Mouse (Mus musculus): ENCODE measurements around the gene Olfr1348. TPM values are rescaled to one million over a fixed set of nuclear protein-coding genes. Genes with fewer than 3 reads are reported as not detected.
"Not testable (repeated sequence)": the region's sequence is repeated elsewhere in the genome, so short reads cannot be mapped to it uniquely, and the experiment has no call there.

Gene Olfr1348
- not detected for total RNA-seq (2021)

GRCm38 (mm10) chr7:6508648-6509047, at the start of gene Olfr1348:
Gene Olfr1348 (minus strand): TSS chr7:6508748.
- no peak for DNase-seq

GRCm38 (mm10) chr7:6526141-6526540, 17.6 kb upstream of the Olfr1348 start:
- DNase-seq, result no peak

GRCm38 (mm10) chr7:6525001-6525400, 16.5 kb upstream of the Olfr1348 start:
- no peak for DNase-seq

GRCm38 (mm10) chr7:6522850-6523249, 14.3 kb upstream of the Olfr1348 start, which contains the start of gene Olfr1349:
Gene Olfr1349 (minus strand): TSS chr7:6522950.
- DNase-seq, result no peak

- no peak for DNase-seq
Measured at GRCm38 (mm10) chr7:6521666-6522065, 13.1 kb upstream of the Olfr1348 start.

- no peak for DNase-seq
Measured at GRCm38 (mm10) chr7:6499655-6500054, 8.9 kb downstream of the Olfr1348 start, which contains the start of gene Olfr1347. Gene Olfr1347 (minus strand): TSS chr7:6499755.

GRCm38 (mm10) chr7:6486841-6487240, 21.7 kb downstream of the Olfr1348 start, which contains the start of gene Olfr5:
Gene Olfr5 (minus strand): TSS chr7:6486941.
- DNase-seq, result no peak

- not testable (repeated sequence) for DNase-seq
Measured at GRCm38 (mm10) chr7:6477633-6478032, 30.9 kb downstream of the Olfr1348 start.

GRCm38 (mm10) chr7:6466951-6467350, 41.6 kb downstream of the Olfr1348 start, which contains the start of gene Olfr1346:
Gene Olfr1346 (plus strand): TSS chr7:6467101.
- DNase-seq, result no peak

GRCm38 (mm10) chr7:6456399-6456798, 52.1 kb downstream of the Olfr1348 start:
- no peak for DNase-seq

GRCm38 (mm10) chr7:6455868-6456267, 52.7 kb downstream of the Olfr1348 start, which contains the start of gene Olfr1336:
Gene Olfr1336 (plus strand): TSS chr7:6456168.
- no peak for DNase-seq

Other genes with a start within 250 kb of the Olfr1348 start
- 1 to 10 TPM; 1.5 to 1.9 TPM for gene Zfp667, start 222.2 kb downstream of the Olfr1348 start, total RNA-seq (2021)
- 1 to 10 TPM; 1.8 to 2.5 TPM for gene Zfp583, start 177.5 kb downstream of the Olfr1348 start, total RNA-seq (2021)
- under 1 TPM; 0.24 to 0.38 TPM for gene Gm3854, start 165.0 kb downstream of the Olfr1348 start, total RNA-seq (2021)
- 1 to 10 TPM; 1.5 to 2.4 TPM for gene Zfp78, start 145.5 kb downstream of the Olfr1348 start, total RNA-seq (2021)
- gene Zfp28, start 125.5 kb downstream of the Olfr1348 start, total RNA-seq (2021), result 1 to 10 TPM; 6.3 to 8.3 TPM
- gene Smim17, start 110.0 kb downstream of the Olfr1348 start, total RNA-seq (2021), result not detected
- not detected for gene Gm20715, start 98.5 kb downstream of the Olfr1348 start, total RNA-seq (2021)
- not detected for gene Olfr1344, start 70.1 kb downstream of the Olfr1348 start, total RNA-seq (2021)
- gene Olfr1336, start 52.6 kb downstream of the Olfr1348 start, total RNA-seq (2021), result not detected
- gene Olfr1346, start 41.6 kb downstream of the Olfr1348 start, total RNA-seq (2021), result not detected
- gene Olfr5, start 21.8 kb downstream of the Olfr1348 start, total RNA-seq (2021), result not detected
- gene Olfr1347, start 9.0 kb downstream of the Olfr1348 start, total RNA-seq (2021), result not detected
- gene Olfr1349, start 14.2 kb upstream of the Olfr1348 start, total RNA-seq (2021), result not detected
- gene Olfr1350, start 56.1 kb upstream of the Olfr1348 start, total RNA-seq (2021), result not detected
- gene Zim1, start 187.7 kb upstream of the Olfr1348 start, total RNA-seq (2021), result 10 to 100 TPM; 20.6 to 20.8 TPM
- gene Peg3, start 221.7 kb upstream of the Olfr1348 start, total RNA-seq (2021), result 10 to 100 TPM; 69.5 to 75.3 TPM
- 1 to 10 TPM; 4.5 to 4.6 TPM for gene Usp29, start 221.8 kb upstream of the Olfr1348 start, total RNA-seq (2021)